ENCODE assay signal across 7 mouse cellular contexts in genomic region chrX:74115511-74115910, GRCm38 (mm10). TPM values are rescaled to one million over a fixed set of nuclear protein-coding genes. Genes with fewer than 3 reads are reported as not detected.
DNase-seq lines count a peak whose midpoint lies in the region; ATAC-seq lines count a peak whose summit lies in the region.

No protein-coding gene starts in this region.

- H3K9me3 ChIP-seq in intestine, embryonic 16.5 days (ENCODE audit: control insufficient read depth, low read length), result no peaks in the 10 kb centered on the region
- no peaks in the 10 kb centered on the region for H3K9me3 ChIP-seq in midbrain, embryonic 11.5 days (ENCODE audit: control insufficient read depth, low read length)

- no peak overlapping the region for H3K27ac ChIP-seq in intestine, embryonic 16.5 days (ENCODE audit: low read length)
- H3K27ac ChIP-seq in midbrain, embryonic 11.5 days (ENCODE audit: low read depth, low read length), result no peak overlapping the region

- WGBS in intestine, embryonic 16.5 days, result 20% methylated on average over 10 of the region's 10 CpGs
- WGBS in midbrain, embryonic 11.5 days, result 22% methylated on average over 10 of the region's 10 CpGs

- 0 out of 2 replicates have a peak, but pooled peaks cover 4% of the 10 kb centered on the region for H3K27me3 ChIP-seq in intestine, embryonic 16.5 days (replicated peaks; ENCODE audit: control insufficient read depth, insufficient read depth, low read length)
- H3K27me3 ChIP-seq in midbrain, embryonic 11.5 days (ENCODE audit: control insufficient read depth, insufficient read depth, low read length), result no peaks in the 10 kb centered on the region

- H3K4me3 ChIP-seq in intestine, embryonic 16.5 days (ENCODE audit: low read length), result peak overlapping the region; percentile 36
- H3K4me3 ChIP-seq in midbrain, embryonic 11.5 days (ENCODE audit: low read depth, low read length), result no peak overlapping the region

- intact Hi-C loops in gastrocnemius, postnatal 36 days (cut with DNase I), result loop anchor here (5.0 kb wide), 2 partner anchors 127 to 297 kb away; no protein-coding TSS in a partner anchor
- intact Hi-C loops in left cerebral cortex, postnatal 36 days (cut with DNase I), result loop anchor here (10.0 kb wide), 1 partner anchor 299 kb away; no protein-coding TSS in a partner anchor

- peak; percentile 93 for ATAC-seq in intestine, embryonic 16.5 days
- ATAC-seq in midbrain, embryonic 11.5 days (ENCODE audit: low FRiP score), result no peak; the same call in 1 of the 2 replicates

- H3K4me2 ChIP-seq in intestine, embryonic 16.5 days (ENCODE audit: low read depth, low read length), result peak overlapping the region; percentile 40; the same call in 1 of the 2 replicates
- peak overlapping the region; percentile 22; the same call in 1 of the 2 replicates for H3K4me2 ChIP-seq in midbrain, embryonic 11.5 days

- H3K9ac ChIP-seq in intestine, embryonic 16.5 days (ENCODE audit: low read depth, low read length), result peak overlapping the region; percentile 48; the same call in 1 of the 2 replicates
- H3K9ac ChIP-seq in midbrain, embryonic 11.5 days (ENCODE audit: low read length), result no peak overlapping the region

- no peaks in the 10 kb centered on the region for H3K36me3 ChIP-seq in intestine, embryonic 16.5 days (ENCODE audit: control insufficient read depth, insufficient read depth, low read length)
- no peaks in the 10 kb centered on the region for H3K36me3 ChIP-seq in midbrain, embryonic 11.5 days (ENCODE audit: control insufficient read depth, insufficient read depth, low read length)

- no peaks in the 10 kb centered on the region for H3K4me1 ChIP-seq in intestine, embryonic 16.5 days (ENCODE audit: control insufficient read depth, insufficient read depth, low read length)
- H3K4me1 ChIP-seq in midbrain, embryonic 11.5 days (ENCODE audit: control insufficient read depth, insufficient read depth, low read length), result no peaks in the 10 kb centered on the region

- DNase-seq in adrenal gland, adult 2 months, result peak; percentile 67
- DNase-seq in embryo, embryonic 11.5 days (ENCODE audit: low read depth, low spot score), result peak; percentile 5
- DNase-seq in gastrocnemius, postnatal 36 days, result peak; percentile 20 to 23
- peak; percentile 35 to 42 for DNase-seq in left cerebral cortex, postnatal 36 days (ENCODE audit: low spot score in 2 of 2)
- no peak for DNase-seq in midbrain, embryonic 11.5 days (ENCODE audit: low spot score, missing footprints)
- peak; percentile 64 for DNase-seq in skeletal muscle tissue, adult 2 months (ENCODE audit: low read depth, low spot score)

RNA-seq across cellular contexts. Expression of gene Opn1mw, which starts 11.8 kb away (rescaled TPM):
- total RNA-seq in adrenal gland, adult 2 months (2021), result not detected
- polyA plus RNA-seq in adrenal gland, adult 2 months (2012; rRNA removed), result not detected in 2 replicates
- not detected for total RNA-seq in gastrocnemius, postnatal 36 days (2021)
- polyA plus RNA-seq in intestine, embryonic 16.5 days (2015; fragmentation: Nextera tagmentation; extraction: Ambion mirVana), result not detected in 2 replicates
- total RNA-seq in left cerebral cortex, postnatal 36 days (2021), result under 1 TPM in 1 of 2 experiments, not detected in 1; 0.66 TPM
- not detected in 2 replicates for polyA plus RNA-seq in midbrain, embryonic 11.5 days (2014; fragmentation: Nextera tagmentation; extraction: Ambion mirVana)

RNA-seq across cellular contexts. Expression of gene Mecp2, which starts 19.7 kb away (rescaled TPM):
- 10 to 100 TPM; 31.3 to 34.8 TPM for total RNA-seq in adrenal gland, adult 2 months (2021)
- 3.7 and 4.7 TPM in 2 replicates for polyA plus RNA-seq in adrenal gland, adult 2 months (2012; rRNA removed)
- 10 to 100 TPM; 21.6 to 27.7 TPM for total RNA-seq in gastrocnemius, postnatal 36 days (2021)
- 10.0 and 10.1 TPM in 2 replicates for polyA plus RNA-seq in intestine, embryonic 16.5 days (2015; fragmentation: Nextera tagmentation; extraction: Ambion mirVana)
- 10 to 100 TPM; 82.0 to 91.2 TPM for total RNA-seq in left cerebral cortex, postnatal 36 days (2021)
- polyA plus RNA-seq in midbrain, embryonic 11.5 days (2014; fragmentation: Nextera tagmentation; extraction: Ambion mirVana), result 15.3 and 17.1 TPM in 2 replicates

RNA-seq across cellular contexts. Expression of gene Tex28, which starts 52.1 kb away (rescaled TPM):
- total RNA-seq in adrenal gland, adult 2 months (2021), result not detected
- polyA plus RNA-seq in adrenal gland, adult 2 months (2012; rRNA removed), result not detected in 2 replicates
- not detected for total RNA-seq in gastrocnemius, postnatal 36 days (2021)
- not detected in 2 replicates for polyA plus RNA-seq in intestine, embryonic 16.5 days (2015; fragmentation: Nextera tagmentation; extraction: Ambion mirVana)
- total RNA-seq in left cerebral cortex, postnatal 36 days (2021), result not detected
- polyA plus RNA-seq in midbrain, embryonic 11.5 days (2014; fragmentation: Nextera tagmentation; extraction: Ambion mirVana), result not detected in 2 replicates
